Mouse (Mus musculus): ENCODE measurements at regions not wholly inside any gene's neighbourhood (a gene's known extent, or its start where the extent isn't known, plus 50 kb on each side); places are given as distances from the start of the nearest gene placed in this dataset.

DNA sequence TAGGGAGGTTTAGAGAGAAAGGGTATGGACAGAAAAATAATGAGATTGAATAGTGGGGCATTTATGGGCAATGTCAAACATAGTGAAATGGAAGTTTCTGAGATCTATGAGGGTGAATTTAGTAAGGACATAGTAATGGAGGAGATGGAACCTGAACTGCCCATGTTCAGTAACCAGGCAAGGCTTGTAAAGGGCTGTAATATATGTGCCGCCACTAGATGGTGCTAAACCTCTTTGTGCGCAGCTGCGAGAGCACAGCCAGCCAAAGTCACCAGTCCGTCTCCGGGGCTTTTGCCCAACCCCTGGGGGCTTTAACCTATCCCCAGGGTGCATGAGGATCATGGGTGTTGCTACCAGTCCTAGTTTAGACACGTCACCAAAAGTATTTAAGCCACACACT lies 77.7 kb upstream of the Vmn2r25 start:
- peak; percentile 45 for DNase-seq

DNA sequence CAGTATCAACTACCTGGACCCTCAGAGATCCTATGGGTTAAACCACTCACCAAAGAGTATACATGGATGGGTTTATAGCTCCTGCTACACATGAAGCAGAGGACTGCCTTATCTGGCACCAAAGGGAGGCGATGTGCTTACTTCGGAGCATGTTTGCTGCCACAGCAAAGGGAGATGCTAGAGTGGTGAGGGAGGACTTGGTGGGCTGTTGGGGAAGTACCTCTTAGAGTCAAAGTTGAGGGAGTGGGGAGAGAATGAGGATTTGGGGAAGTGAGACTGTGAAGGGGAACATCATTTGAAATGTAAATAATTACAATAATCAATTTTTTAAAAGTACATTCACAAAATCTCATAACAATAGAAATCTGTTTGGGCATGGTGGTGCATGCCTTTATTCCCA lies 84.7 kb upstream of the Vmn2r25 start:
- DNase-seq = no peak

DNA sequence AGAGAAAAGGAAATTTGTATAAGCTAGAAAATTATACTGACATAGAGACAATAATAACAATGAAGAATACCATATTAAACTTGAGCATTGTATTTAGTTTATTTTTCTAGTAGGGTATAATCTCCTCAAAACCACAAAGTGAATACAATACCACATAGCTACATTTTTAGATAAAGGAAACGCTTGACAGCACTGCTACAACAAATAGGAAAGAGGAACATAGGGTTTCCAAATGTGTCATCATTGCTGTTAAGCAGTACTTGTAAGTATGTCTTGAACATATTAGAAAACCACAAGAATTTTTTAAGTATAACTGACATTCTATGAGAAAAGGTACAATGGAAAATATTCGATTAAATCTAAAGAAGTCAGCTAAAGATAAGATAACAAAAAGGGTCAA lies 63.0 kb upstream of the Vmn2r26 start:
- DNase-seq = no peak

DNA sequence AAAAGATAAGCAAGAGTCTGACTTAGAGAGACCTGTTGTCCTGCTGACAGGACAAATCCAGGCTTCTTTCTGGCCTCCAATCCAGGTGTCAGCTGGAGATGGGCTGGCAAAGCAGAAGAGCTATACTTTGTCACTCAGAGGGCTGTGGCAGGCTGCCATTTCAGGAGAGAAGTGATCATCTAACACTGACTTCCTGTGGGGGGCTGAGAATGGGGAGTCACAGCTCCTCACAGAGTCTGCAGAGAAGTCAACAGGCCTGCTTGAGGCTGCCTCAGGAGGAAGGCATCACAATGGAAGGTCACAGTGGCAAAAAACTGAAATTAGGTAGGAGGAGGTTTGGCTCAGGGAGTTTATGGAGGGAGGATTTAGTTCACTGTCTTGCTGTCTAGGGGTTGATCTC lies 53.2 kb upstream of the Vmn2r26 start:
- DNase-seq = peak; percentile 9
